Mouse (Mus musculus): ENCODE results near the gene Zfp457. TPM values are rescaled to one million over a fixed set of nuclear protein-coding genes. Genes with fewer than 3 reads are reported as not detected.

The Zfp457 gene
- polyA plus RNA-seq (2015; fragmentation: Nextera tagmentation; extraction: Ambion mirVana): 0.34 and 0.73 TPM in 2 replicates

GRCm38 (mm10) chr13:67305822-67306672 lies at the start of gene Zfp457:
Gene Zfp457 (minus strand): TSS chr13:67306485.

GRCm38 (mm10) chr13:67332019-67332724 lies 25.9 kb upstream of the Zfp457 start, which contains the start of gene Zfp595:
Gene Zfp595 (minus strand): TSS chr13:67332570.

DNA sequence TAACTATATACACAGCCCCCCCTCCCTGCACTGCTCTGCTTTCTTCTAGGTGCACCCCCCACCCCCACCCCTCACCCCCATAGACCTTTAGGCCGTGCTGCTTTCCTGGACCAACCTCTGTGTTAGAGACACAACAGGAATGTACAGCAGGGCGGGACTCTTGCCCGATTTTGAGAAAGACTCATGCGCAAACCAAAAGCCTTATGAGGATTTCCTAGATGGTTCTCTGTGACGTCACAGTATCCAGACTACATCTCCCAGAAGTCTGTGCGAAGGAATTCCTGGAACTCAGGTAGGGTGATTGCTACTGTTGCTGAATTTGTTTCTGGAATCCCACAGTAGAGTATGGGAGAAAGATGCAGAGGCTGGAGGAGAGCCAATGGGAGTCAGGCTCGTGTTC lies 28.0 kb downstream of the Zfp457 start, which contains the start of gene Zfp458:
Gene Zfp458 (minus strand): TSS at position 153 of the 400 bp plus-strand sequence.

Other genes with a start within 250 kb of the Zfp457 start
- 1.2 and 1.3 TPM in 2 replicates for gene Zfp712, start 245.3 kb downstream of the Zfp457 start, polyA plus RNA-seq (2015; fragmentation: Nextera tagmentation; extraction: Ambion mirVana)
- 2.4 and 3.0 TPM in 2 replicates for gene Zfp708, start 208.5 kb downstream of the Zfp457 start, polyA plus RNA-seq (2015; fragmentation: Nextera tagmentation; extraction: Ambion mirVana)
- gene Gm28557, start 197.9 kb downstream of the Zfp457 start, polyA plus RNA-seq (2015; fragmentation: Nextera tagmentation; extraction: Ambion mirVana): 1.3 and 1.7 TPM in 2 replicates
- gene Rslcan18, start 190.2 kb downstream of the Zfp457 start, polyA plus RNA-seq (2015; fragmentation: Nextera tagmentation; extraction: Ambion mirVana): 0.18 TPM in 1 of 2 replicates, not detected in the other
- gene Zfp759, start 184.8 kb downstream of the Zfp457 start, polyA plus RNA-seq (2015; fragmentation: Nextera tagmentation; extraction: Ambion mirVana): 1.0 TPM in 2 replicates
- 2.4 and 2.6 TPM in 2 replicates for gene Rsl1, start 133.3 kb downstream of the Zfp457 start, polyA plus RNA-seq (2015; fragmentation: Nextera tagmentation; extraction: Ambion mirVana)
- 0.56 and 0.71 TPM in 2 replicates for gene Zfp455, start 112.0 kb downstream of the Zfp457 start, polyA plus RNA-seq (2015; fragmentation: Nextera tagmentation; extraction: Ambion mirVana)
- gene Zfp458, start 28.0 kb downstream of the Zfp457 start, polyA plus RNA-seq (2015; fragmentation: Nextera tagmentation; extraction: Ambion mirVana): 0.56 and 0.71 TPM in 2 replicates
- gene Zfp595, start 26.1 kb upstream of the Zfp457 start, polyA plus RNA-seq (2015; fragmentation: Nextera tagmentation; extraction: Ambion mirVana): 0.62 and 0.69 TPM in 2 replicates
- gene Gm28044, start 54.1 kb upstream of the Zfp457 start, polyA plus RNA-seq (2015; fragmentation: Nextera tagmentation; extraction: Ambion mirVana): not detected in 2 replicates
- 0.37 and 0.41 TPM in 2 replicates for gene Zfp953, start 54.1 kb upstream of the Zfp457 start, polyA plus RNA-seq (2015; fragmentation: Nextera tagmentation; extraction: Ambion mirVana)
- 0.19 TPM in 1 of 2 replicates, not detected in the other for gene Gm28041, start 69.2 kb upstream of the Zfp457 start, polyA plus RNA-seq (2015; fragmentation: Nextera tagmentation; extraction: Ambion mirVana)
- gene Zfp456, start 69.3 kb upstream of the Zfp457 start, polyA plus RNA-seq (2015; fragmentation: Nextera tagmentation; extraction: Ambion mirVana): 0.22 and 0.65 TPM in 2 replicates
- gene Zfp429, start 93.3 kb upstream of the Zfp457 start, polyA plus RNA-seq (2015; fragmentation: Nextera tagmentation; extraction: Ambion mirVana): 1.6 and 3.1 TPM in 2 replicates
- 0.06 and 0.13 TPM in 2 replicates for gene Zfp459, start 114.9 kb upstream of the Zfp457 start, polyA plus RNA-seq (2015; fragmentation: Nextera tagmentation; extraction: Ambion mirVana)
- 3.9 and 5.3 TPM in 2 replicates for gene Zfp874a, start 145.1 kb upstream of the Zfp457 start, polyA plus RNA-seq (2015; fragmentation: Nextera tagmentation; extraction: Ambion mirVana)
- 1.8 and 2.6 TPM in 2 replicates for gene Zfp874b, start 177.8 kb upstream of the Zfp457 start, polyA plus RNA-seq (2015; fragmentation: Nextera tagmentation; extraction: Ambion mirVana)
- 4.0 and 4.8 TPM in 2 replicates for gene Zfp58, start 194.1 kb upstream of the Zfp457 start, polyA plus RNA-seq (2015; fragmentation: Nextera tagmentation; extraction: Ambion mirVana)
- gene Gm26965, start 219.7 kb upstream of the Zfp457 start, polyA plus RNA-seq (2015; fragmentation: Nextera tagmentation; extraction: Ambion mirVana): not detected in 2 replicates
- gene Zfp87, start 219.7 kb upstream of the Zfp457 start, polyA plus RNA-seq (2015; fragmentation: Nextera tagmentation; extraction: Ambion mirVana): 11.6 and 13.0 TPM in 2 replicates
- 2.9 and 3.0 TPM in 2 replicates for gene Zfp748, start 247.3 kb upstream of the Zfp457 start, polyA plus RNA-seq (2015; fragmentation: Nextera tagmentation; extraction: Ambion mirVana)